Mouse (Mus musculus): Measurements from ENCODE around the gene Ogn.

Gene Ogn

GRCm38 (mm10) chr13:49644731-49645529 lies 37.1 kb downstream of the Ogn start:
- in situ Hi-C loops (cut with MboI; ENCODE audit: low sequenced_read_pairs): loop anchor here (5.0 kb wide), 1 partner anchor 193 kb away; no protein-coding TSS in a partner anchor

DNA sequence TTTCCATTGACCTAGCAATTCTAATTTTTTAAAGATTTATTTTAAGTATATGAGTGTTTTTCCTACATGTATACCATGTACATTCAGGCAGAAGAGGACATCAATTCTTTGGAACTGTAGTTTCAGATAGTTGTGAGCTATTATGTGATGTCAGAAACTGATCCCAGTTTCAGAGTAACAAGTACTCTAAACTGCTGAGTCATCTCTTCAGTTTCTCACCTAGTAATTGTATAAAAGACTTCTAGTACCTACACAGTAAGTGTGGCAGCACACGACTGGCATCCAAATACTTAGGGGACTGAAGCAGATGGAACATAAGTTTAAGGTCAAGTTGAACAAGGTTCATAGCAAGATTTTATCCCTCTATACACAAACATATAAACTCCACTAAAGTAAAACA lies 38.2 kb downstream of the Ogn start:
- in situ Hi-C loops (cut with MboI; ENCODE audit: low sequenced_read_pairs): no loop called here

DNA sequence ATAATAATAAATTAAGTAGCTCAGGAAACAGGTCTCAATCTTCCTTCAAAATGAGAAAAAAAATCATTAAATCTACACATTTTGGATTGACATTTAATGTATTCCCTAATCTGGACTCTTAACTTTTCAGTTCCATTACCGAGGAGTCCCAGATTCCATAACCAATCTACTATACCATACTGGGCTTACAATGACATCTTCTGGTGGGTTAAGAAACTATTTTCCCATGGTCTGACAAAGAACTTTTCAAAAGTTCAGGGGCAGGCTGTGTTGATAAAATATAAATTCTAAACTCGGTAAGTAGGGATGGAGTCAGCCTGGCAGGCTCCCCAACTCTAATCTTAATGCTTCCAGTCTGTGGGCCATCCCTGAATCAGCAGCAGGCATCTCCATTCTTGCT lies 43.3 kb downstream of the Ogn start:
- in situ Hi-C loops (cut with MboI; ENCODE audit: low sequenced_read_pairs): no loop called here

- in situ Hi-C loops (cut with MboI; ENCODE audit: low sequenced_read_pairs): no loop called here
Measured at GRCm38 (mm10) chr13:49651781-49652351, 44.0 kb downstream of the Ogn start.

- in situ Hi-C loops (cut with MboI; ENCODE audit: low sequenced_read_pairs): no loop called here
Measured at GRCm38 (mm10) chr13:49652481-49653179, 44.8 kb downstream of the Ogn start, which contains the start of the genes Cenpp and Nol8. Gene Cenpp (minus strand): TSS chr13:49652785. Gene Nol8 (plus strand): TSS chr13:49653078.

DNA sequence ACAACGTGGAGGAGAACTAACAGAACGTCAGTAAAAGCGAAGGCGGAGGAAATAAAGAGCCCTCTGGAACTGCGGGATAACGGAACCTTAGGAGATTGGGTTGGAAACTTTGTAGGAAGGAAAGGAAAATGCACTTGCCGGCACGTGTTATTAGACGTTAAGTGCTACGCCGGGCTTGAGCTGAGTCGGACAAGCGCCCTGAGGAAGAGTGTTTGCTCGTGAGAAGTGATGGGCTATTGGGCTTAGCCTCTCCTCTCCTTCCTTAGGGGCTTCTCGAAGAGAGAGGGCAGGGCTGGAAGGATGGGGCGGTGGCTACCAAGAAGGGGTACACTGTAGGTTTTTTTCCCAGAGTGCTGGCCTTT lies 45.3 kb downstream of the Ogn start:
- in situ Hi-C loops (cut with MboI; ENCODE audit: low sequenced_read_pairs): no loop called here
